ENCODE assay signal across 18 mouse cellular contexts in the genomic region with DNA sequence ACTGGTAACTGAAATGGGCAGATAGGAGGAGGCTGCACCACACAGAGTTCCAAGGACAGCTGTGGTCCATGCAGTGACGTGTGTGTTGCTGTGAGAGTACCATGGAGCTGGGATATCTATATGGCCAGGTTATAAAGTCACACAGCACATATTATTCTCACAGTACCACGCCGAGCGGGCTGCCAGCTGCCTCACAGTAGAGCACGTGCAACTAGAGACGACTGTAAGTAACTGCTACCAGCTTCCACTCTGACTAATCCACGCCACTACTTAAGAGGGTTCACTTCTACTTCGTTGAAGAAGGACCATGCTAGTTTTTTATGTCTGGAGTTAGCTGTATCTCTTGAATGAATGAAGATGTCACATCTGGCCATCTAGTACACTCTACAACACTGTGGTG.
"Had no signal": no experiment of that assay in that cellular context is flagged by ENCODE, and none has a peak within 500 bp of the region (broad histone marks: within the 10 kb centered on the region; RNA-seq: fewer than 3 reads in every experiment).

No protein-coding gene starts in this region.

- H3K27ac ChIP-seq: layer of hippocampus, adult 2 months; liver, embryonic 13.5 days; midbrain, embryonic 13.5 days; neural tube, embryonic 12.5 days; neural tube, embryonic 15.5 days; stomach, embryonic 15.5 days had no signal

- H3K9ac ChIP-seq: liver, embryonic 13.5 days; midbrain, embryonic 13.5 days; neural tube, embryonic 12.5 days; neural tube, embryonic 15.5 days; stomach, embryonic 15.5 days had no signal

- ATAC-seq: intestine, embryonic 16.5 days; midbrain, embryonic 13.5 days had no signal

- H3K9me3 ChIP-seq: liver, embryonic 13.5 days; midbrain, embryonic 13.5 days; neural tube, embryonic 12.5 days; neural tube, embryonic 15.5 days; stomach, embryonic 15.5 days had no signal

- H3K4me3 ChIP-seq: layer of hippocampus, adult 2 months; liver, embryonic 13.5 days; midbrain, embryonic 13.5 days; neural tube, embryonic 12.5 days; neural tube, embryonic 15.5 days; stomach, embryonic 15.5 days had no signal

- H3K27me3 ChIP-seq: liver, embryonic 13.5 days; midbrain, embryonic 13.5 days; neural tube, embryonic 12.5 days; neural tube, embryonic 15.5 days; stomach, embryonic 15.5 days had no signal

- H3K36me3 ChIP-seq: liver, embryonic 13.5 days; midbrain, embryonic 13.5 days; neural tube, embryonic 12.5 days; neural tube, embryonic 15.5 days; stomach, embryonic 15.5 days had no signal

- H3K4me2 ChIP-seq: liver, embryonic 13.5 days; midbrain, embryonic 13.5 days; neural tube, embryonic 12.5 days; neural tube, embryonic 15.5 days; stomach, embryonic 15.5 days had no signal

- DNase-seq: kidney, adult 18-20 months; kidney, adult 9 months; kidney, postnatal 14 days; layer of hippocampus, adult 9-11 months; liver, embryonic 13.5 days; lung, adult 2 months; lung, postnatal 14 days; lung, postnatal 4 days; right cerebral cortex, adult 18-20 months; right cerebral cortex, postnatal 25 days; spleen, adult 18-20 months; thymus, postnatal 25 days had no signal

- H3K4me1 ChIP-seq: liver, embryonic 13.5 days; midbrain, embryonic 13.5 days; neural tube, embryonic 12.5 days; neural tube, embryonic 15.5 days; stomach, embryonic 15.5 days had no signal
